Mouse (Mus musculus) cerebellum, adult 2 months (tissue): ENCODE data around the gene Hoxa3.

Source experiments
- CTCF ChIP-seq: fragments of 200-500 bp; IDR thresholded peaks from 2 replicates; pipeline ENCODE4 v1.5.1; 2011; ENCODE audit warnings: low read depth, mild to moderate bottlenecking, control low read depth, low read length, moderate library complexity, borderline replicate concordance; ENCODE audit not compliant: insufficient read depth
- POLR2A ChIP-seq: fragments of 200-500 bp; IDR thresholded peaks from 2 replicates; pipeline ENCODE4 v1.6.1; 2011; ENCODE audit warnings: low read length, control low read depth, borderline replicate concordance; ENCODE audit not compliant: insufficient read depth

DNA sequence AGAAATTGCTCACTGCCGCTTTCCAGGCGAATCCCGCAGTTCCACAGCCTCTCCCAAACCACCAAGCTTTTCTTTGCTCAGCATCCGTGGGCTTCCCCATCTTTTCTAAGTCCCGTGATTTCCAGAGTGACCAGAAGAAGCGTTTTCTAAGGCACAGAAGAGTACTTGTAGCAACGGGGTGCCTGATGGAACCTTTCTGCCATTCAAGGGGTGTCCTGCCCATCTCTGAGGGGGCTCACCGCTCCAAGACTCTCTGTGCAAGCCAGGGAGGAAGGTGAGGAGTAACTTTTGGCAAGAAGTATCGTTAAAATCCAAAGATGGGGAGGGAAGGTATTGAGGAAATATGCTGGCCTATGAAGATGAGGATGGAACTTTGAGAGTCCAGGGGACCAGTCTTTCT is 35.3 kb downstream of the Hoxa3 start:
- TF ChIP-seq POLR2A (no peak), CTCF (no peak)
